Mouse (Mus musculus) embryonic facial prominence, embryonic 12.5 days (tissue): Measurements from ENCODE around the gene Syne2. TPM values are rescaled to one million over a fixed set of nuclear protein-coding genes. Genes with fewer than 3 reads are reported as not detected.

ENCODE experiments used
- ATAC-seq: fragments of 200-750 bp; cut with Nextera tagmentation; 2 replicates; pipeline ENCODE4 v1.8.0; 2017; ENCODE audit not compliant: insufficient number of reproducible peaks, insufficient read depth, low FRiP score, low TSS enrichment
- H3K27ac ChIP-seq: fragments of 300-500 bp; sonication (generic); 2 replicates; pipeline ENCODE4 v1.5.1; 2016; ENCODE audit warnings: mild to moderate bottlenecking
- H3K27me3 ChIP-seq: fragments of 300-500 bp; sonication (generic); 2 replicates; pipeline ENCODE4 v1.6.1; 2016; ENCODE audit warnings: mild to moderate bottlenecking, moderate library complexity
- H3K36me3 ChIP-seq: fragments of 300-500 bp; sonication (generic); 2 replicates; pipeline ENCODE4 v1.6.1; 2016; ENCODE audit warnings: mild to moderate bottlenecking
- H3K4me1 ChIP-seq: fragments of 300-500 bp; sonication (generic); 2 replicates; pipeline ENCODE4 v1.6.1; 2016
- H3K4me2 ChIP-seq: fragments of 300-500 bp; sonication (generic); replicated peaks from 2 replicates; pipeline ENCODE4 v1.6.1; 2016; ENCODE audit warnings: mild to moderate bottlenecking, moderate library complexity
- H3K4me3 ChIP-seq: fragments of 300-500 bp; sonication (generic); 2 replicates; pipeline ENCODE4 v1.5.1; 2016; ENCODE audit warnings: mild to moderate bottlenecking
- H3K9ac ChIP-seq: fragments of 300-500 bp; sonication (generic); 2 replicates; pipeline ENCODE4 v1.6.1; 2016; ENCODE audit warnings: mild to moderate bottlenecking, moderate library complexity
- H3K9me3 ChIP-seq: fragments of 300-500 bp; sonication (generic); 2 replicates; pipeline ENCODE4 v1.6.1; 2016; ENCODE audit warnings: mild to moderate bottlenecking, moderate library complexity
- WGBS: fragments of 180-500 bp; shearing (Covaris S2); methylation state at CpG from one replicate; pipeline ENCODE4 v1.1.7; 2016; 5-methylcytosine and 5-hydroxymethylcytosine counted together
- polyA plus RNA-seq: library from polyadenylated mRNA; unstranded; fragments of >200 nt; fragmentation: Nextera tagmentation; extraction: Ambion mirVana; gene quantifications from 2 replicates; pipeline ENCODE4 v1.2.1, GENCODE M21; 2016

The Syne2 gene
- polyA plus RNA-seq, 1 experiment from 2014 or later, result 97.4 TPM

DNA sequence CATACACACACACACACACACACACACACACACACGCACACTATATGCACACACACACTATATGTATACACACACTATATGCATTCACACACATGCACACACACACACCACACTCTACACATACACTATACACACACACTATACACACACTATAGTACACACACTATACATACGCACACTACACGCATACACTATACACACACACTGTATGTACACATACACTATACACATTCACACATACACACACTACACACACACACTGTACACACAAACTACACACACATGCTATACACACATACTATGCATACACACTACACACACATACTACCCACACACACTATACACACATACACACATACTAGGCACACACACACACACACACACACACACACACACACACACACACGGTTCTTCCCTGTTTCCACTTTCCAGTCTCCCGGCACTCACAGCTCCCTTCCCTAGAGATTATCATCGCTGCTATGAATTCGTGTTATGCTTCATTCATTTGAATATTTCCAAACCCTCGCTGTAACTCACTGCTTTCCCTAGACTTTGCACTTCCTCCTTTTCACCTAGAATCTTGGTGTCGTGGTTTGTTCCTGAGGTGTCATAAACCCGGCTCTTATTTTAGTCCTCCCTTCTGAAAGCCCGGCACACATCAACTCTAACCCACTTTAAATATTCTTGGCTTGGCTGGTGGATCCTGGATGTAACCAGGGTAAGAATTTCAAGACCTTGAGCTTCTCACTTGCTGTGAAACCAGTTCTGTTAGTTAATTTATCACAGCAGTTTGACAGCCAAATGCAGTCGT is 15.4 kb downstream of the Syne2 start:
- H3K9ac ChIP-seq, result no peak overlapping the region
- no peaks in the 10 kb centered on the region for H3K36me3 ChIP-seq
- 53% methylated on average over 12 of the region's 12 CpGs for WGBS
- H3K4me3 ChIP-seq, result no peak overlapping the region
- H3K4me2 ChIP-seq, result peak overlapping the region; percentile 30; the same call in 1 of the 2 replicates
- no peak overlapping the region; the same call in 1 of the 2 replicates for H3K27ac ChIP-seq
- ATAC-seq, result peak; percentile 72; the same call in 1 of the 2 replicates
- no peaks in the 10 kb centered on the region for H3K9me3 ChIP-seq
- peaks cover 43% of the 10 kb centered on the region for H3K4me1 ChIP-seq
- no peaks in the 10 kb centered on the region; the same call in 1 of the 2 replicates for H3K27me3 ChIP-seq

DNA sequence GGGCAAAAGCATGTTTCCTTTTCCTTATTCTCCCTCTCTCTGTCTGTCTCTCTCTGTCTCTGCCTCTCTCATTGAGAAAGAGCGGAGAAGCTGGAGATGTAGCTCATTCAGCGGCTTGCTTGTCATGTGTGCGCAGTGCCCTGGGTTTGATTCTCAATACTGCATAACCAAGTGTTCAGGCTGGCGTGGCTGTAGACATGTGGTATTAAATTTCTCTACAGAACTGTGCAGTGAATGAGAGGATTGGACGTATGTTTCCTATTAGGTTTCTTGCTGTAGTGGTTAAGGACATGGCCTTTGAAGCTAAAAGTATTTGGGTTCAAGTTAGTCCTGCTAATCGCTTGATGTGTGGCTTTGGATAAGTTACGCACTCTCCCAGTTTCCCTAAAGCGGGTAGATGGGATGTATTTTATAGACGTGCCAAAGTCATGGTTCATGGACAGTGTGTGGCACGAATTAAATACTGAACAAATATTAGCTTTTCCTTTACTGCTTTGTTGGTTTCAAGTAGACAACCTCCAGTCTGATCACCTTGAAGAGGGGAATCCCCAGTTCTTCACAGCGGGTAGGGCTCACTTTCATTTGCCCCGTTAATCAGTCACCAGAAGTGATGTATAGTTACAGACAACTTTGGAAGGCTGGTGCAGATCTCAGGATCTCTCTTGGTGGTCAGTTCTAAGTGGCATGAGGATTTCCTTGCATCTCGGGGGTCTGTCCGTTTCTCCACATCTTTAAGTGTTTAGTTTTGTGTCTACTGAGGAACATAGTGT is 16.2 kb downstream of the Syne2 start:
- no peaks in the 10 kb centered on the region for H3K9me3 ChIP-seq
- peaks cover 43% of the 10 kb centered on the region for H3K4me1 ChIP-seq
- peak overlapping the region; percentile 30 for H3K4me2 ChIP-seq
- H3K36me3 ChIP-seq, result no peaks in the 10 kb centered on the region
- H3K27ac ChIP-seq, result peak overlapping the region; percentile 36; the same call in 1 of the 2 replicates
- H3K4me3 ChIP-seq, result no peak overlapping the region
- H3K27me3 ChIP-seq, result no peaks in the 10 kb centered on the region
- WGBS, result 19% methylated on average over 14 of the region's 14 CpGs
- peak; percentile 77 for ATAC-seq
- no peak overlapping the region for H3K9ac ChIP-seq

- no peak for ATAC-seq
- no peak overlapping the region for H3K4me3 ChIP-seq
- no peaks in the 10 kb centered on the region for H3K27me3 ChIP-seq
- H3K36me3 ChIP-seq, result no peaks in the 10 kb centered on the region
- H3K9me3 ChIP-seq, result no peaks in the 10 kb centered on the region
- H3K4me1 ChIP-seq, result peaks cover 38% of the 10 kb centered on the region
- peak overlapping the region; percentile 13; the same call in 1 of the 2 replicates for H3K4me2 ChIP-seq
- H3K27ac ChIP-seq, result no peak overlapping the region
- H3K9ac ChIP-seq, result no peak overlapping the region
- 30% methylated on average over 11 of the region's 11 CpGs for WGBS
Observed at GRCm38 (mm10) chr12:75836524-75836962, 18.6 kb downstream of the Syne2 start.

DNA sequence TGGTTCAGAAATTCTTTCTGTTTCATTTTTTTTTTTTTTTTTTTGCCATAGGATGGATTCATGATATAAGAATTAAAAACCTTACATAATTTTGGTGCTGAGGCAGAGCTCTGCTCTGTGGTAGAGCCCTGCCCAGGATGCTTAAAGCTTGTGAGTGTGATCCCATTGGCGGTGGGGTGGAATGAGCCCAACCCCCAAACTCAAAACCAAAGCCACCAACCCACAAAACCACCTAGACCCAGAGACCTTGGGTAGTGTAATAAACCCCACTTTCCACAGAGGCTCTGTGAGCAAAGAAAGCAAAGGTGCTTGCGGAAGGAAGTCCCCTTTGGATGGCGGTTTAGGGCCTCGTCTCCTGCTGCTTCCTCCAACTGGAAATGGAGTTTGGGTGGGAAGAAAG is 19.5 kb downstream of the Syne2 start:
- Histone ChIP-seq H3K36me3 (no peaks in the 10 kb centered on the region), H3K9me3 (no peaks in the 10 kb centered on the region), H3K27ac (no peak overlapping the region), H3K9ac (no peak overlapping the region), H3K4me1 (peaks cover 38% of the 10 kb centered on the region), H3K4me3 (no peak overlapping the region), H3K4me2 (no peak overlapping the region), H3K27me3 (no peaks in the 10 kb centered on the region)
- no peak for ATAC-seq
- WGBS, result 83% methylated on average over 4 of the region's 4 CpGs

- no peaks in the 10 kb centered on the region for H3K27me3 ChIP-seq
- no peaks in the 10 kb centered on the region for H3K9me3 ChIP-seq
- H3K4me3 ChIP-seq, result no peak overlapping the region
- no peak for ATAC-seq
- no peak overlapping the region for H3K4me2 ChIP-seq
- 74% methylated on average over 11 of the region's 11 CpGs for WGBS
- H3K27ac ChIP-seq, result no peak overlapping the region
- H3K36me3 ChIP-seq, result no peaks in the 10 kb centered on the region
- H3K4me1 ChIP-seq, result peaks cover 22% of the 10 kb centered on the region
- H3K9ac ChIP-seq, result no peak overlapping the region
Observed at GRCm38 (mm10) chr12:75839083-75839736, 21.3 kb downstream of the Syne2 start.

- Histone ChIP-seq H3K9ac (no peak overlapping the region), H3K27me3 (no peaks in the 10 kb centered on the region), H3K36me3 (no peaks in the 10 kb centered on the region), H3K9me3 (no peaks in the 10 kb centered on the region), H3K4me1 (peaks cover 8% of the 10 kb centered on the region; the same call in 1 of the 2 replicates), H3K4me2 (no peak overlapping the region), H3K4me3 (no peak overlapping the region), H3K27ac (no peak overlapping the region)
- ATAC-seq, result no peak
- 67% methylated on average over 7 of the region's 7 CpGs for WGBS
Observed at GRCm38 (mm10) chr12:75841183-75841582, 23.2 kb downstream of the Syne2 start.

DNA sequence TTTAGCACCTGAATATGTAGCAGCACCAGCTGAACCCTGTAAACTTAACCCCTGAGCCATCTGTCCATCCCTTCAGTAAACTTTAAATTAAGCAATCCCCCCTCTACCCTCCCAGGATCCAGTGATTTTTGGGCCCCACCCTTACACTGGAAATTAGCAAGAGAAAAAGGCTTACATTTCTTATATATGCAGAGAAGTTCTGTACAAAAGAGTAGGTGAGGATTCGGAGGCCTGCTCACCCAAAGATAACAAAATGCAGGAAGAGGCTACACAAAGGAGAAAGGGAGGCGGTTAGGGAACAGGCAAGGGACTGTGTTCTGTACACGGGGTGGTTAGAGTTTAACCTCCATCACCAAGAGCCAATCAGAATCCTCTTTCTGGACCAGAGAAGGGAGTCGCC is 26.4 kb downstream of the Syne2 start:
- ATAC-seq, result no peak

GRCm38 (mm10) chr12:75845070-75845469 is 27.1 kb downstream of the Syne2 start:
- H3K36me3 ChIP-seq, result no peaks in the 10 kb centered on the region
- no peak overlapping the region for H3K9ac ChIP-seq
- H3K4me1 ChIP-seq, result no peaks in the 10 kb centered on the region
- no peak overlapping the region for H3K27ac ChIP-seq
- H3K9me3 ChIP-seq, result no peaks in the 10 kb centered on the region
- ATAC-seq, result no peak
- H3K4me2 ChIP-seq, result no peak overlapping the region
- H3K27me3 ChIP-seq, result no peaks in the 10 kb centered on the region
- H3K4me3 ChIP-seq, result no peak overlapping the region
- 79% methylated on average over 9 of the region's 9 CpGs for WGBS

More for the DNA sequence above, 26.4 kb downstream of the Syne2 start:
- no peaks in the 10 kb centered on the region for H3K27me3 ChIP-seq
- no peaks in the 10 kb centered on the region for H3K4me1 ChIP-seq
- no peak overlapping the region for H3K9ac ChIP-seq
- H3K4me2 ChIP-seq, result no peak overlapping the region
- H3K9me3 ChIP-seq, result no peaks in the 10 kb centered on the region
- no peak overlapping the region for H3K27ac ChIP-seq
- H3K4me3 ChIP-seq, result no peak overlapping the region
- H3K36me3 ChIP-seq, result no peaks in the 10 kb centered on the region
- 72% methylated on average over 4 of the region's 4 CpGs for WGBS

GRCm38 (mm10) chr12:75846513-75846912 is 28.6 kb downstream of the Syne2 start:
- Histone ChIP-seq H3K4me3 (no peak overlapping the region), H3K9ac (no peak overlapping the region), H3K27ac (no peak overlapping the region), H3K4me2 (no peak overlapping the region), H3K36me3 (no peaks in the 10 kb centered on the region), H3K27me3 (no peaks in the 10 kb centered on the region), H3K9me3 (no peaks in the 10 kb centered on the region), H3K4me1 (no peaks in the 10 kb centered on the region)
- WGBS, result 78% methylated on average over 12 of the region's 12 CpGs
- ATAC-seq, result no peak

- no peak overlapping the region for H3K9ac ChIP-seq
- H3K27ac ChIP-seq, result no peak overlapping the region
- H3K27me3 ChIP-seq, result no peaks in the 10 kb centered on the region
- H3K4me2 ChIP-seq, result no peak overlapping the region
- WGBS, result 61% methylated on average over 3 of the region's 3 CpGs
- ATAC-seq, result no peak
- H3K4me1 ChIP-seq, result peaks cover 14% of the 10 kb centered on the region; the same call in 1 of the 2 replicates
- no peaks in the 10 kb centered on the region for H3K9me3 ChIP-seq
- no peak overlapping the region for H3K4me3 ChIP-seq
- H3K36me3 ChIP-seq, result no peaks in the 10 kb centered on the region
Observed at GRCm38 (mm10) chr12:75850205-75850604, 32.3 kb downstream of the Syne2 start.

DNA sequence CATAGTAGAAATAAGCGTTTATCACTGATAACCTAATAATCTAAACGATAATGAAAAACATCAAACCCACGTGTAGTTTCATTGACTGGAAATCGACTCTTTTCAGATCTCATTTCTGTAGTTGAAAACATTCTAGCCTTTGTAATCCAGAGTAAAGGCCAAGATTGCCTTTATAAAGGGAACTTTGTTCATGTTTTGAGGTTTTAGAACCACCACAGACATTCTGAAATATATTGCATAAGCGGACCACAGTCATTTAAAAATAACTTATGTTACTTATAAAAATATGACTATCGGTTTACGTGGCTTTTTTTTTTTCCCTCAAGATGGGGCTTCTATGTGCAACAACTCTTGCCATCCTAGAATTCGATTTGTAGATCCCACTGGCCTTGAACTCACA is 33.5 kb downstream of the Syne2 start:
- no peak overlapping the region for H3K4me3 ChIP-seq
- no peak overlapping the region for H3K9ac ChIP-seq
- ATAC-seq, result no peak
- H3K27me3 ChIP-seq, result no peaks in the 10 kb centered on the region
- no peaks in the 10 kb centered on the region for H3K36me3 ChIP-seq
- WGBS, result 68% methylated on average over 8 of the region's 8 CpGs
- no peak overlapping the region for H3K4me2 ChIP-seq
- peaks cover 14% of the 10 kb centered on the region; the same call in 1 of the 2 replicates for H3K4me1 ChIP-seq
- H3K27ac ChIP-seq, result no peak overlapping the region
- no peaks in the 10 kb centered on the region for H3K9me3 ChIP-seq
